Mouse (Mus musculus): Measurements from ENCODE around the gene Fnbp1. TPM values are rescaled to one million over a fixed set of nuclear protein-coding genes. Genes with fewer than 3 reads are reported as not detected.

Fnbp1 gene
- polyA plus RNA-seq, 1 experiment from 2014 or later: 33.2 TPM

DNA sequence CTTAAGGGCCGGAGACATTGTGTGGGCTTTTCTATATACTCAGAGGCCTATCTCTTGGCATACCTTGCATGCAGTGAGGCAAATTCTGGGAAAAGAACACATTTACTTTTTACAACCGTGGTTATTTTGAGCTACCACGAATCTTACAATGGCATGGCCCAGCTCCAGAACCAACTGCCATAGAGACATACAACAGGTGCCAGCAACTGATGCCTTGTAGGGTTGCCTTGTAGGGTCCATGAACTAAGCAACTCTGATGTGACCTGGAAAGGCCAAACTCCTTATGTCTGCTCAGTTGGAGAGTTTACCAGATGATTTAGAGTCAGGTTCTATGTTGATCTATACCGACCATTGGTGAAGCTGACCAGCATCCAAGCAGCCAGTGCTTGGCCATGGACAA lies 147.0 kb downstream of the Fnbp1 start:
- 94% methylated on average over 4 of the region's 4 CpGs for WGBS
- no peak overlapping the region for H3K9ac ChIP-seq (ENCODE audit: low read depth, low read length)
- H3K27me3 ChIP-seq (ENCODE audit: control insufficient read depth, insufficient read depth, low read depth, low read length): no peaks in the 10 kb centered on the region

DNA sequence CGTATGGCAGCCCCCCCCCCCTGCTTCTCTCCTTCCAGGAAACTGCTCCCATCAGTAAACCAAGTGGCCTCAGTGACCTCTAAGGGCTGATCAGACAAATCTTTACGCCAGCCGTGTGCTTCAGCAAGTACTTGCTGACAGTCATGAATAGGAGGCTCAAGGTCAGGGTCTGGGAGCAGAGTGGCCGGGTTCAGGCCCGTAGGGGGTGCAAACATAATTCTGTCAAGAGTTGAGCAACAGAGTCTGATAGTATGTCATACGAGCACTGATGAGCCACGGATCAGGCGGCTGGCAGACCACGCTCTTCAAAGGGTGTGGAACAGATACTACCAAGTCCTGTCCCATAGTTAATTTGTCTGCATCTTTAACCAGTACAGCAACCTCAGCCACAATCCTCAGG lies 151.6 kb downstream of the Fnbp1 start:
- Histone ChIP-seq H3K9me3 (replicated peaks; ENCODE audit: control insufficient read depth, low read length, poor library complexity, severe bottlenecking) (no peaks in the 10 kb centered on the region), H3K9ac (ENCODE audit: low read depth, low read length) (no peak overlapping the region), H3K36me3 (ENCODE audit: control insufficient read depth, insufficient read depth, low read length) (no peaks in the 10 kb centered on the region; the same call in 1 of the 2 replicates), H3K4me2 (ENCODE audit: low read length) (no peak overlapping the region), H3K27ac (ENCODE audit: low read length) (no peak overlapping the region), H3K4me1 (ENCODE audit: control insufficient read depth, insufficient read depth, low read length) (no peaks in the 10 kb centered on the region), H3K27me3 (ENCODE audit: control insufficient read depth, insufficient read depth, low read depth, low read length) (no peaks in the 10 kb centered on the region), H3K4me3 (ENCODE audit: low read depth, low read length) (no peak overlapping the region)
- ATAC-seq: no peak
- WGBS: 93% methylated on average over 9 of the region's 9 CpGs

More for the DNA sequence above, 147.0 kb downstream of the Fnbp1 start:
- Histone ChIP-seq H3K4me2 (ENCODE audit: low read length) (no peak overlapping the region), H3K4me3 (ENCODE audit: low read depth, low read length) (no peak overlapping the region), H3K4me1 (ENCODE audit: control insufficient read depth, insufficient read depth, low read length) (no peaks in the 10 kb centered on the region), H3K9me3 (replicated peaks; ENCODE audit: control insufficient read depth, low read length, poor library complexity, severe bottlenecking) (no peaks in the 10 kb centered on the region), H3K27ac (ENCODE audit: low read length) (no peak overlapping the region), H3K36me3 (ENCODE audit: control insufficient read depth, insufficient read depth, low read length) (peaks cover 6% of the 10 kb centered on the region; the same call in 1 of the 2 replicates)
- no peak for ATAC-seq

DNA sequence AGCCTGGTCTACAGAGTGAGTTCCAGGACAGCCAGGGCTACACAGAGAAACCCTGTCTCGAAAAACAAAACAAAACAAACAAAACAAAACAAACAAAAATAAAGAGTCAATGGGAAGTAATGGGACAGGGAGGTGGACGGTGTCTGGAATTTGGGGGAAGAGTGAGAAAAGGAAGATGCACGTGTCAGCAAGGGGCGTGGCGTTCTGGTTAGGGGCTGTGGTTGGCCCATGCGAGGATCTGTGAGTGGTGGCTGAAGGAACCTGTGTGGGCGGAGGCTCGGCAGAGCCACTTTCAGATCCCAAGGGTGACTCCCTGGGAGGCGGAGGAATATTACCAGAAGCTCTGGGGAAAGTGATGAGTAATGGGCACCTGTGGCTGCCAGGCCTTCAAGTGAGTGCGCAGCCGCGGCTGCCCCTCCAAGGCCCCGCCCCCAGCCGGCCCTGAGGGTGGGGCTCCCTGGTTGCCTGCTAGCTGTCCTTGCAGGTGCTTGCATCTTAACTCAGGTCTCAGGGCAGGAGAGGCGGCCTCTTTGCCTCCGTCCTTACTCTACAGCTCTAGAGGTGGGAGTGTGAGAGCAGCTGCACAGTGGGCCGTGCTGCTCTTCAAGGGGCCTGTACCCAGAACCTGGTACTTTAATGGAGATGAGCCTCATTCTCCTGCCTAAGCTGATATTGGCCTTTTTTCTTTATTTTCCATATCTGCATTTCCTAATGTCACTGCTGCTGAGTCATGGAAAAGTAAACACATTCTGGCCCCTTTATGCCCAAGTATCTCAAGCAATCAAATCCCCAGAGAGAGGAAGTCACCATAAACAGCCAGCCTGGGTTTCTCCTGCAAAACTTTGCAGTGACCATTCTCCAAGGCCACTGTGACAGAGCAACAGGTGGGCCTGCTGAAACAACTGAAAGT lies 156.4 kb downstream of the Fnbp1 start:
- Histone ChIP-seq H3K4me3 (ENCODE audit: low read depth, low read length) (no peak overlapping the region), H3K4me2 (ENCODE audit: low read length) (no peak overlapping the region), H3K27me3 (ENCODE audit: control insufficient read depth, insufficient read depth, low read depth, low read length) (no peaks in the 10 kb centered on the region), H3K4me1 (ENCODE audit: control insufficient read depth, insufficient read depth, low read length) (peaks cover 16% of the 10 kb centered on the region), H3K36me3 (ENCODE audit: control insufficient read depth, insufficient read depth, low read length) (no peaks in the 10 kb centered on the region; the same call in 1 of the 2 replicates), H3K27ac (ENCODE audit: low read length) (no peak overlapping the region), H3K9ac (ENCODE audit: low read depth, low read length) (no peak overlapping the region), H3K9me3 (replicated peaks; ENCODE audit: control insufficient read depth, low read length, poor library complexity, severe bottlenecking) (no peaks in the 10 kb centered on the region)
- ATAC-seq: no peak
- WGBS: 32% methylated on average over 17 of the region's 17 CpGs

DNA sequence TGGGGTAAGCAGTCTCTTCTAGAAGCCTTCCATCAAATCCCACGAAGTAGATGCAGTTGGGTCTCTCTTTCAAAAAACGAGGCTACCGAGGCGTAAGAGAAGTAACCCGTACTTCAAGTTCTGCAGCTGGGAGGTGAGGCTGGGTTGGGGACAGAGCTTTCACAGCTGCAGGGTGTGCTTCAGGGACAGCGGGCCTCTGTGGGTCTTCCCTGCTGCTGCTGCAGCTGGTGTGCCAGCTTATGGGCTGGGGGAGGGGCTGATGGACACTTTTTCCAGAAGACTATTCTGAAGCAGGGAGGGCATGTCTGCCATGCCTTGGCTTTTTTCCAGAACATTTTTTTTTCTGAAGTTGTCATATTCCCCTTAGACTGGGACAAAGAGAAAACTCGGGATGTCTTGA lies 158.8 kb downstream of the Fnbp1 start:
- Histone ChIP-seq H3K9me3 (replicated peaks; ENCODE audit: control insufficient read depth, low read length, poor library complexity, severe bottlenecking) (no peaks in the 10 kb centered on the region), H3K4me3 (ENCODE audit: low read depth, low read length) (peak overlapping the region; percentile 77), H3K36me3 (ENCODE audit: control insufficient read depth, insufficient read depth, low read length) (peaks cover 7% of the 10 kb centered on the region), H3K9ac (ENCODE audit: low read depth, low read length) (no peak overlapping the region), H3K27me3 (ENCODE audit: control insufficient read depth, insufficient read depth, low read depth, low read length) (no peaks in the 10 kb centered on the region), H3K4me2 (ENCODE audit: low read length) (peak overlapping the region; percentile 64), H3K27ac (ENCODE audit: low read length) (no peak overlapping the region), H3K4me1 (ENCODE audit: control insufficient read depth, insufficient read depth, low read length) (peaks cover 16% of the 10 kb centered on the region)
- ATAC-seq: no peak
- WGBS: 50% methylated on average over 7 of the region's 7 CpGs

DNA sequence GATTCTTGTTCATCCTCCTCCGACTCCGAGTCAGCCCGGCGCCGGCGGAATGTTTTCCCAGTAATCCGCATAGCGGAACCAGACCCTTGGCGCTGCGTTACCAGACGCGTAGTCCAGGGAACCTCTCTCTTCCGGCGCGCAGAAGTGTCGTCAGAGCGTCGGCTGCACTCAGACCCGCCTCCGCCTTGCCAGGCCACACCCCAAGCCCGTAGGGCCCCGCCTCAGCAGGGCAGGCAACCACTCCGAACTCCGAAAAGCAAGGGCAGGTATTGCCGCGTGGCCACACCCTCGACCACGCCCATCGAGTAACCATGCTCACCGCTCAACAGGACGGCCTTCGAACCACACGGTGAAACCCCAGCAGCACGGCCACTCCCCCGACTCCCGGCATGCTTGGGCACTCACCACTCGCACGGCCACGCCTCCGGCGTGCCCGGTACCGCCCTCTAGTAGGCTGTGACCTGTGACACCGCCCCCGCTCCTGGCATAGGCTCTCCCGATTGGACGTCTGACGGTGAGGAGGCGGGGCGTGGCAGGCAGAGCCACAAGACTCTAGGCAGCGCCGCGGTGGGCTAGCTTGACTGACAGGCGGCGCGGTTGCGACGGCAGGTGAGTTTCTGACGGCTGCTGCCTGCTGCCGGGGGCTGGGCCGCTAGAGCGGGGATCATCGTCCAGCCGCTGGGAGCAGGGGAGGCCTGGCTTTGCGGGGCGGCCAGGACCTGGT lies 159.9 kb downstream of the Fnbp1 start, which contains the start of the genes BC005624 and Usp20:
Gene BC005624 (minus strand): TSS at position 412 of the 724 bp plus-strand sequence.
Gene Usp20 (plus strand): TSS at position 490 of the 724 bp plus-strand sequence.
- peaks cover 7% of the 10 kb centered on the region for H3K36me3 ChIP-seq (ENCODE audit: control insufficient read depth, insufficient read depth, low read length)
- H3K4me2 ChIP-seq (ENCODE audit: low read length): peak within 1 kb of the TSS; percentile 80
- under 1% methylated on average over 66 of the region's 66 CpGs for WGBS
- H3K27ac ChIP-seq (ENCODE audit: low read length): peak within 1 kb of the TSS; percentile 81
- H3K27me3 ChIP-seq (ENCODE audit: control insufficient read depth, insufficient read depth, low read depth, low read length): no peaks in the 10 kb centered on the region
- H3K9me3 ChIP-seq (replicated peaks; ENCODE audit: control insufficient read depth, low read length, poor library complexity, severe bottlenecking): no peaks in the 10 kb centered on the region
- peaks cover 16% of the 10 kb centered on the region for H3K4me1 ChIP-seq (ENCODE audit: control insufficient read depth, insufficient read depth, low read length)
- peak; percentile 98 for ATAC-seq
- H3K9ac ChIP-seq (ENCODE audit: low read depth, low read length): peak within 1 kb of the TSS; percentile 71
- peak within 1 kb of the TSS; percentile 77 for H3K4me3 ChIP-seq (ENCODE audit: low read depth, low read length)

Other genes starting within 250 kb of the Fnbp1 start
- 5.1 and 5.2 TPM in 2 replicates for gene Ptges, start 212.1 kb downstream of the Fnbp1 start, polyA plus RNA-seq (2015; fragmentation: Nextera tagmentation; extraction: Ambion mirVana)
- gene Tor1b, start 189.0 kb downstream of the Fnbp1 start, polyA plus RNA-seq (2015; fragmentation: Nextera tagmentation; extraction: Ambion mirVana): 18.2 and 18.3 TPM in 2 replicates
- gene Tor1a, start 174.1 kb downstream of the Fnbp1 start, polyA plus RNA-seq (2015; fragmentation: Nextera tagmentation; extraction: Ambion mirVana): 97.5 and 106 TPM in 2 replicates
- 93.8 and 95.3 TPM in 2 replicates for gene BC005624, start 159.8 kb downstream of the Fnbp1 start, polyA plus RNA-seq (2015; fragmentation: Nextera tagmentation; extraction: Ambion mirVana)
- 49.2 and 49.8 TPM in 2 replicates for gene Usp20, start 159.7 kb downstream of the Fnbp1 start, polyA plus RNA-seq (2015; fragmentation: Nextera tagmentation; extraction: Ambion mirVana)
- gene Gpr107, start 10.3 kb upstream of the Fnbp1 start, polyA plus RNA-seq (2015; fragmentation: Nextera tagmentation; extraction: Ambion mirVana): 34.9 and 43.6 TPM in 2 replicates
- 148 and 164 TPM in 2 replicates for gene Ncs1, start 103.8 kb upstream of the Fnbp1 start, polyA plus RNA-seq (2015; fragmentation: Nextera tagmentation; extraction: Ambion mirVana)
- gene Hmcn2, start 172.4 kb upstream of the Fnbp1 start, polyA plus RNA-seq (2015; fragmentation: Nextera tagmentation; extraction: Ambion mirVana): 0.16 and 0.18 TPM in 2 replicates